Mouse (Mus musculus): ENCODE measurements around the gene Qdpr. TPM values are rescaled to one million over a fixed set of nuclear protein-coding genes. Genes with fewer than 3 reads are reported as not detected.

The Qdpr gene
- polyA plus RNA-seq, 1 experiment from 2014 or later = 297 TPM

DNA sequence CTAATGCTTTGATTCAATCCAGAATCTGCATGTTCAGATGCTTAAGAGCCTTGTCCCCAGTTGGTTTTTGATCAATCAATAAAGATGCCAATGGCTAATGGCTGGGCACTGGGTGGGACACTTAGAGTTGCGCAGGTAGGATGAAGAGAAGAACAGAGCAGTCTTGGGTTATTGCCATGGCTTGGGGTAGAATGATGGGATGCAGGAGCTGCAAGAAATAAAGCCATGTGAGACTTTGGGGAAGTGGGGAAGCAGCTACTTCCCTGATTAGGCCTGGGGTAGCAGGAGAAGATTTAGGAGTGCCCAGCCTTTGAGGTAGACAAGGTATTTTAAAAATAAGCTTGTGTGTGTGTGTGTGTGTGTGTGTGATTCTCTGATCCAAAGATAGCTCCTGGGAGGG, 30.0 kb upstream of the Qdpr start:
- H3K36me3 ChIP-seq (ENCODE audit: insufficient read depth, low read length) = no peaks in the 10 kb centered on the region
- H3K9ac ChIP-seq (ENCODE audit: low read depth, low read length) = no peak overlapping the region
- no peaks in the 10 kb centered on the region for H3K27me3 ChIP-seq (ENCODE audit: insufficient read depth, low read length)
- WGBS = 92% methylated on average over 1 of the region's 1 CpGs
- H3K27ac ChIP-seq = no peak overlapping the region
- DNase-seq (ENCODE audit: low spot score) (no peak), ATAC-seq (replicated peaks; ENCODE audit: low FRiP score, low read depth) (no peak)
- TF ChIP-seq CTCF (IDR thresholded peaks at IDR 0.05; ENCODE audit: low read depth) = no peak
- no peaks in the 10 kb centered on the region for H3K9me3 ChIP-seq (replicated peaks; ENCODE audit: low read length)
- H3K4me3 ChIP-seq (replicated peaks; ENCODE audit: low read depth, low read length) = no peak overlapping the region
- H3K4me1 ChIP-seq (replicated peaks; ENCODE audit: insufficient read depth, low read length) = no peaks in the 10 kb centered on the region
- no peak overlapping the region for H3K4me2 ChIP-seq (ENCODE audit: low read length)

DNA sequence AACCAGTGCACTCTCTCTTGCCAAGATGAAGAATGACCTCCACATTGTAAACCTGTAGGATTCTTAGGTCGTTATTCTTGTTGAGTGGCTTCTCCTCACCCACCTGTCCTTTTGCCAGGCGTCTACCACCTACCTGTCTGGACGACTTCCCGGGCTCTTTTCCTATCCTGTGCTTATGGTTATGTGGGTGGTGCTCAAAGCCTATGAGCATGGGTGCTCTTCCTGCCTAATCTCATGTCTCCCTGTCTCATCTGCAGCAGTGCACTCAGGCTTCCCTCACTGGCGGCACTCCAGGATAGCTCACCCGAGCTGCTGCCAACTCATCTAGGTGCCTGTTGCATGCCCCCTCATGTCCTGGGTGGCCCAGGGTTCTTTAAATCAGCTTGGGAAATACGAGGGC, 27.6 kb upstream of the Qdpr start:
- Histone ChIP-seq H3K36me3 (ENCODE audit: insufficient read depth, low read length) (no peaks in the 10 kb centered on the region), H3K27ac (no peak overlapping the region), H3K4me1 (replicated peaks; ENCODE audit: insufficient read depth, low read length) (no peaks in the 10 kb centered on the region), H3K9ac (ENCODE audit: low read depth, low read length) (no peak overlapping the region), H3K27me3 (ENCODE audit: insufficient read depth, low read length) (no peaks in the 10 kb centered on the region), H3K4me2 (ENCODE audit: low read length) (no peak overlapping the region), H3K9me3 (replicated peaks; ENCODE audit: low read length) (no peaks in the 10 kb centered on the region), H3K4me3 (replicated peaks; ENCODE audit: low read depth, low read length) (no peak overlapping the region)
- DNase-seq (ENCODE audit: low spot score) (no peak), ATAC-seq (replicated peaks; ENCODE audit: low FRiP score, low read depth) (no peak)
- TF ChIP-seq CTCF (IDR thresholded peaks at IDR 0.05; ENCODE audit: low read depth) = no peak
- 75% methylated on average over 7 of the region's 7 CpGs for WGBS

GRCm38 (mm10) chr5:45476288-45476687, 26.3 kb upstream of the Qdpr start:
- peak; percentile 18 for DNase-seq (ENCODE audit: low spot score)
- ATAC-seq (replicated peaks; ENCODE audit: low FRiP score, low read depth) = no peak
- Histone ChIP-seq H3K27ac (no peak overlapping the region), H3K36me3 (ENCODE audit: insufficient read depth, low read length) (no peaks in the 10 kb centered on the region), H3K4me3 (replicated peaks; ENCODE audit: low read depth, low read length) (no peak overlapping the region), H3K4me2 (ENCODE audit: low read length) (no peak overlapping the region), H3K9me3 (replicated peaks; ENCODE audit: low read length) (no peaks in the 10 kb centered on the region), H3K27me3 (ENCODE audit: insufficient read depth, low read length) (no peaks in the 10 kb centered on the region), H3K4me1 (replicated peaks; ENCODE audit: insufficient read depth, low read length) (no peaks in the 10 kb centered on the region), H3K9ac (ENCODE audit: low read depth, low read length) (no peak overlapping the region)
- 31% methylated on average over 6 of the region's 6 CpGs for WGBS
- TF ChIP-seq CTCF (IDR thresholded peaks at IDR 0.05; ENCODE audit: low read depth) = no peak

GRCm38 (mm10) chr5:45475771-45476170, 25.7 kb upstream of the Qdpr start:
- WGBS = 73% methylated on average over 5 of the region's 5 CpGs
- Histone ChIP-seq H3K9ac (ENCODE audit: low read depth, low read length) (no peak overlapping the region), H3K4me3 (replicated peaks; ENCODE audit: low read depth, low read length) (no peak overlapping the region), H3K4me2 (ENCODE audit: low read length) (no peak overlapping the region), H3K4me1 (replicated peaks; ENCODE audit: insufficient read depth, low read length) (no peaks in the 10 kb centered on the region), H3K36me3 (ENCODE audit: insufficient read depth, low read length) (no peaks in the 10 kb centered on the region), H3K9me3 (replicated peaks; ENCODE audit: low read length) (no peaks in the 10 kb centered on the region), H3K27me3 (ENCODE audit: insufficient read depth, low read length) (no peaks in the 10 kb centered on the region), H3K27ac (no peak overlapping the region)
- ATAC-seq (replicated peaks; ENCODE audit: low FRiP score, low read depth) (no peak), DNase-seq (ENCODE audit: low spot score) (no peak)
- TF ChIP-seq CTCF (IDR thresholded peaks at IDR 0.05; ENCODE audit: low read depth) = no peak

GRCm38 (mm10) chr5:45474758-45475157, 24.7 kb upstream of the Qdpr start:
- Histone ChIP-seq H3K9ac (ENCODE audit: low read depth, low read length) (no peak overlapping the region), H3K9me3 (replicated peaks; ENCODE audit: low read length) (no peaks in the 10 kb centered on the region), H3K27ac (no peak overlapping the region), H3K4me1 (replicated peaks; ENCODE audit: insufficient read depth, low read length) (no peaks in the 10 kb centered on the region), H3K36me3 (ENCODE audit: insufficient read depth, low read length) (no peaks in the 10 kb centered on the region), H3K27me3 (ENCODE audit: insufficient read depth, low read length) (no peaks in the 10 kb centered on the region), H3K4me3 (replicated peaks; ENCODE audit: low read depth, low read length) (no peak overlapping the region), H3K4me2 (ENCODE audit: low read length) (no peak overlapping the region)
- no peak for TF ChIP-seq CTCF (IDR thresholded peaks at IDR 0.05; ENCODE audit: low read depth)
- WGBS = 61% methylated on average over 4 of the region's 4 CpGs
- DNase-seq (ENCODE audit: low spot score) (no peak), ATAC-seq (replicated peaks; ENCODE audit: low FRiP score, low read depth) (no peak)

DNA sequence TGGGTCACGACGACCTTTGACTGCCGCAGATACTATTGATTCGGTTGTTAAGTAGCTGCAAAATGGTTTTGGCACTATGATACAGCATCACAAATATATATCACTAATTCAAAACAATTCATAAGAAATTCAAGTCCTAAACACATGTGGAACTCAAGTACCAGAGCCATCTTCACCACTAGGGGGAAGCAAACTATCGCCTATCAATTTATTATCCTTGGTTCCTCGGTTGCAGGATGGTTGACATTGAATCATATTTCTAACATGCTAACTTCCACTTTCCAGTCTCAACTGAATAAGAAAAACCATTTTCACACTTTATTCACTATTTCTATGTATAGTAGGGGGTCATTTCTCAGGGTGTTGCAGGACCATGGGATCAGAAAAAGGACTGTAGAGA, 24.2 kb upstream of the Qdpr start:
- Histone ChIP-seq H3K9ac (ENCODE audit: low read depth, low read length) (no peak overlapping the region), H3K36me3 (ENCODE audit: insufficient read depth, low read length) (no peaks in the 10 kb centered on the region), H3K4me3 (replicated peaks; ENCODE audit: low read depth, low read length) (no peak overlapping the region), H3K27me3 (ENCODE audit: insufficient read depth, low read length) (no peaks in the 10 kb centered on the region), H3K4me2 (ENCODE audit: low read length) (no peak overlapping the region), H3K27ac (no peak overlapping the region), H3K9me3 (replicated peaks; ENCODE audit: low read length) (no peaks in the 10 kb centered on the region), H3K4me1 (replicated peaks; ENCODE audit: insufficient read depth, low read length) (no peaks in the 10 kb centered on the region)
- peak; percentile 91 for DNase-seq (ENCODE audit: low spot score)
- WGBS = 29% methylated on average over 6 of the region's 6 CpGs
- peak; percentile 98 for TF ChIP-seq CTCF (IDR thresholded peaks at IDR 0.05; ENCODE audit: low read depth)
- ATAC-seq (replicated peaks; ENCODE audit: low FRiP score, low read depth) = no peak

GRCm38 (mm10) chr5:45473521-45473920, 23.5 kb upstream of the Qdpr start:
- H3K27me3 ChIP-seq (ENCODE audit: insufficient read depth, low read length) = no peaks in the 10 kb centered on the region
- DNase-seq (ENCODE audit: low spot score) (no peak), ATAC-seq (replicated peaks; ENCODE audit: low FRiP score, low read depth) (no peak)
- no peaks in the 10 kb centered on the region for H3K4me1 ChIP-seq (replicated peaks; ENCODE audit: insufficient read depth, low read length)
- no peaks in the 10 kb centered on the region for H3K9me3 ChIP-seq (replicated peaks; ENCODE audit: low read length)
- H3K27ac ChIP-seq = no peak overlapping the region
- 62% methylated on average over 1 of the region's 1 CpGs for WGBS
- H3K9ac ChIP-seq (ENCODE audit: low read depth, low read length) = no peak overlapping the region
- H3K36me3 ChIP-seq (ENCODE audit: insufficient read depth, low read length) = no peaks in the 10 kb centered on the region
- no peak overlapping the region for H3K4me3 ChIP-seq (replicated peaks; ENCODE audit: low read depth, low read length)
- no peak overlapping the region for H3K4me2 ChIP-seq (ENCODE audit: low read length)
- no peak for TF ChIP-seq CTCF (IDR thresholded peaks at IDR 0.05; ENCODE audit: low read depth)
